Mouse (Mus musculus): ENCODE measurements around the gene Gm12166. TPM values are rescaled to one million over a fixed set of nuclear protein-coding genes. Genes with fewer than 3 reads are reported as not detected.

Gene Gm12166
- polyA plus RNA-seq, 3 experiments from 2014 or later = 15.5 to 45.9 (median 21.9) TPM

Other genes with a start within 250 kb of the Gm12166 start
- 10 to 100 TPM; 36.9 to 52.5 (median 45.6) TPM for gene Clint1, start 200.3 kb downstream of the Gm12166 start, polyA plus RNA-seq (2017; shearing (Covaris generic))
- gene Lsm11, start 107.4 kb downstream of the Gm12166 start, polyA plus RNA-seq (2017; shearing (Covaris generic)) = 1 to 10 TPM in 2 of 3 experiments, under 1 TPM in 1; 0.89 to 2.0 (median 1.9) TPM
- 10 to 100 TPM; 10.4 to 13.5 (median 12.0) TPM for gene Thg1l, start 96.8 kb downstream of the Gm12166 start, polyA plus RNA-seq (2017; shearing (Covaris generic))
- under 1 TPM in 1 of 3 experiments, not detected in 2; 0.21 TPM for gene Sox30, start 72.0 kb downstream of the Gm12166 start, polyA plus RNA-seq (2017; shearing (Covaris generic))
- gene Adam19, start 3.7 kb upstream of the Gm12166 start, polyA plus RNA-seq (2017; shearing (Covaris generic)) = 100 to 1,000 TPM in 2 of 3 experiments, 10 to 100 TPM in 1; 70.9 to 111 (median 101) TPM
- under 1 TPM in 2 of 3 experiments, not detected in 1; 0.26 to 0.74 TPM for gene Nipal4, start 114.2 kb upstream of the Gm12166 start, polyA plus RNA-seq (2017; shearing (Covaris generic))
- 1 to 10 TPM in 1 of 3 experiments, under 1 TPM in 2; 0.57 to 1.5 (median 0.77) TPM for gene Fndc9, start 183.2 kb upstream of the Gm12166 start, polyA plus RNA-seq (2017; shearing (Covaris generic))